Mouse (Mus musculus): ENCODE results near the gene Sstr4.

Gene Sstr4

DNA sequence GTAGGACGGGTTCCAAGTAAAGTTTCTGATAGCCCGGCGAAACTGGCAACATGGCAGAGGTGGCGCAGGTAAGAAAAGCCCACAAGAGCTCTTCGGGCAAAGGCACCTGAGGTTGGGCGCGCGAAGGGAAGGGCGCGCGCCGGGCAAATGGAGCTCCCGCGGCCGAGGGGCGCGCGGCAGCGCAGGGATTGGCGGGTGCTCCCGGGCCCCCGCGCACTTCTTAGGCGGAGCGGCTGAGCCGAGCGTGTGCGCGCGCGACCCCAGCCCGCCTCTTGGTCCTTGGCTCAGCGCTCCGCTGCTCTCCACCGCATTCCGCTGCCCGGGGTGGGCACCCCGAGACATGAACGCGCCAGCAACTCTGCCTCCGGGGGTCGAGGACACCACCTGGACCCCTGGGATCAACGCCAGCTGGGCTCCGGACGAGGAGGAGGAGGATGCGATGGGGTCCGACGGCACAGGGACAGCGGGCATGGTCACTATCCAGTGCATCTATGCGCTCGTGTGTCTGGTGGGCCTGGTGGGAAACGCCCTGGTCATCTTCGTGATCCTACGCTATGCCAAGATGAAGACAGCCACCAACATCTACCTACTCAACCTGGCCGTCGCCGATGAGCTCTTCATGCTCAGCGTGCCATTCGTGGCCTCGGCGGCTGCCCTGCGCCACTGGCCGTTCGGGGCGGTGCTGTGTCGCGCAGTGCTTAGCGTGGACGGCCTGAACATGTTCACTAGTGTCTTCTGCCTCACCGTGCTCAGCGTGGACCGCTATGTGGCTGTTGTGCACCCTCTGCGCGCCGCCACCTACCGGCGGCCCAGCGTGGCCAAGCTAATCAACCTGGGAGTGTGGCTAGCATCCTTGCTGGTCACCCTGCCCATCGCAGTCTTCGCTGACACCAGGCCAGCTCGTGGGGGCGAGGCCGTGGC is at the start of gene Sstr4:
Sstr4 (plus strand) TSS at position 214 of the 921 bp plus-strand sequence.
- DNase-seq (ENCODE audit: low read depth, low spot score): no peak

DNA sequence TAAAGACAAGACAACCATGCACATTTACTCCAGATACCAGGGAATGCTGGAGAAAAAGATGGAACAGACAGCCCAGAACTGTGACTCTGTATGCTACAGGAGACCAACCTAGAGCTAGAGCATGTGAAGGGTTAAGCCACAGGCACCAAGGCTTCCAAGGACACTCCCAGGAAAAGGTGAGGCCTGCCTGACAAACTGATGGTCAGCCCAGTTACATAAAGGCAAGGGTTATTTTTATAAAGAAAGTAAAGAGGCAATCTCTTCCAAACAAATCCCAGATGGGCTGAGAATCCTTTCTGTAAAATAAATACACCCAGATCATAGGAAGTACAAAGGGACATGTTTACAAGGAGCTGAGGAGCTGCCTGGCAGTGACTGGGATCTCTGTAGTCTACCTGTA is 49.8 kb upstream of the Sstr4 start:
- DNase-seq (ENCODE audit: low read depth, low spot score): no peak

DNA sequence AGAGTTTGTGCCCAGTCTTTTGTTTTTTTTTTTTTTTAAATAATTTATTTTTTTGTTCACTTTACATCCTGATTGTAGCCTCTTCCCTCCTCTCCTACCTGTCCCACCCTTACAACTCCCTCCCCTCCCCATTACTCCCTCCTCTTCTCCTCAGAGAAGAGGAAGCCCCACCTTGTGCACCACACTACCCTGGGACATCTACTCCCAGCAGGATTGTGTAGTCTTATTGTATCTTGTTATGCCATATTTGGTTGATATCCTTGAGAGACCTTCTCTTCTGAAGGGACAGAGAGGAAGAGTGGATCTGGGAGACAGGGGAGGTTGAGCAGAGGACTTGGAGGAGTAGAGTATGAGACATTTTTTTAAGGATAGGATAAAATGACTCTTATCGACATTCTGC is 48.2 kb upstream of the Sstr4 start:
- no peak for DNase-seq (ENCODE audit: low read depth, low spot score)

DNA sequence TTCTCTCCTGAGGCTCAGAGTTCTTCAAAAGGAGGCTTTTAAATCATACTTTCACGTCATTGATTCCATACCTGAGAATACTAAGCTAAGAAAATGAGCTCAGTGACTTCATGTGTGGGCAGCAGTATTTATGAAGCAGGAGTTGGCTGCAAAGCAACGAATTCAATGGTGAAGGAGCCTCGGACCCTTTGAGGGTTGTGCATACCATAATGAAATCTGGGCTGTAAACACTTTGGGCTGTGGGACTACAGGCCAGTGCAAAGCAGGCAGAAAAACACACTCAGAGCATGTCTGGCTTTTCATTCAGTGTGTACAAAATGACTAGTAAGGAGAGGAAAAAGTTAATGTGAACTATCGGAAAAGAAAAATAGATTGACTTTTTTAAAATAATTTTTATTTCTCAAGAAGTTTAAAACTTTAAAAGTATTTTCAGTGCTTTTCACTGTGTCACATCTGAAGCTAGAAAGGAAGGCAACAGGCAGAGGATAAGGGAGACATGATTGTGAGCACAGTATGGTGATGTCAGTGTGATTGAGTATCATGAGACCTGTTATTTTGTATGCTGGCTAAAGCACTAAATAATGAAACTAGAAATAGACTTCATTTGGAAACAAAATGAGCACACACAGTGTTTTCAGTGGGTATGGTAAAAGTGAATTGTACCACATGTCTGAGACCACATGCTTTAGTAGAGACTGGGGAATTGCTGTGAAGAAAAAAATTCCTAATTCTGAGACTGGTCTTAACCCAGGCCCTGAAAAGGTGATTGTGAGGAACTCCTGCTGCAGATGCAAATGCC is 45.4 kb upstream of the Sstr4 start:
- no peak for DNase-seq (ENCODE audit: low read depth, low spot score)

DNA sequence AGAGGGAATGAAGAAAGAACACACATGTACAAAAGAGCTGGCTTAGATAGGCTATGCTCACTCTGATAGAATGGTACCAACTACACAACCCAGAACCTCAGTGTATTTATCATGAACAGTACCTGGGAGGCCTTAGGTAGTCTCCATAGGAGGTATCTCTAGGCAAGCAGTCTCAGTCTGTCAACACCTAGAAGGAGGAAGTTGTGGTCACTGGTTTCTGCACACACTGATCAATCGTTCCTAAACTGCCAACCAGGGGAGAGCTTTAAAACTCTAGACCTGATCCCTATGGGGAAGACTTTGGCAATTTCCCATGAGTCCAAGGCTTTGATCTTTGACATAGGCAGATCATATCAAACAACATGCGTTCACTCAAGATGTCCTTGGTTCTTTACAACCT is 44.7 kb upstream of the Sstr4 start:
- no peak for DNase-seq (ENCODE audit: low read depth, low spot score)

DNA sequence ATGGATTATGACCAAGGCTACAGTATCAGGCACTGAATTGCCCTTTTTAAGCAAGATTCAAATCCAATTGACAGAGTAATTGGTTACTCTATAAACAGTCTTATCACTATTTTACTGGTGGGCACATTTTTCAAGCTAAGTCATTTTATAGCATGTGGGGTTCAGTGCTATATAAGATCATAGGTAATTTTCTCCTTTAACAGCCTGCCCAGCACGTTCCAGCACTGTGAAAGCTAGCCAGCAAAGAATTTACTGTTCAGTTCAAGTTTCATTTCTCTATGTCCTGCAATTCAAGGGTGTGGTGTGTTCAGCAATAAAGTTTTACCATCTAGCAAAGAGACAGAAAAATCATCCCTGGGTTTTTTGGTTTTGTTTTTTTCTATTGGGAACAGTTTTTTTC is 42.5 kb upstream of the Sstr4 start:
- no peak for DNase-seq (ENCODE audit: low read depth, low spot score)

DNA sequence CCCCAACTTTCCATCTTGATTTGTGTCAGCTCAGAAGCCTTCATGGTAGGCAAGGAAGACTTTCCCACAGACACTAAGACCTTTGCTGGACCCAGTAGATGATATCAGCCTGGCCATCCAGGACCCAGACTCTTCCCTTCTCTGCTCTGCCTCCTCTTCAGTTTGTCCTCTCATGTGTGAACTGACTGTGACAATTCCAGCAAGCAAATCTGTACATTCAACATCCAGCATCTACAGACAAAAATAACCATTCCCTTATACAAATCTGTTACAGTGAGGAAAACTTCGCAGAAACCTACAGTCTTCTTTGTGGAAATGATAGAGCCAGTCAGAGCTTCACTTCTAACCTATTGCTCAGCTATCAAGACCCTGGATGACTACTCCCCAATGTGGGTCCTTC is 38.0 kb upstream of the Sstr4 start:
- no peak for DNase-seq (ENCODE audit: low read depth, low spot score)

DNA sequence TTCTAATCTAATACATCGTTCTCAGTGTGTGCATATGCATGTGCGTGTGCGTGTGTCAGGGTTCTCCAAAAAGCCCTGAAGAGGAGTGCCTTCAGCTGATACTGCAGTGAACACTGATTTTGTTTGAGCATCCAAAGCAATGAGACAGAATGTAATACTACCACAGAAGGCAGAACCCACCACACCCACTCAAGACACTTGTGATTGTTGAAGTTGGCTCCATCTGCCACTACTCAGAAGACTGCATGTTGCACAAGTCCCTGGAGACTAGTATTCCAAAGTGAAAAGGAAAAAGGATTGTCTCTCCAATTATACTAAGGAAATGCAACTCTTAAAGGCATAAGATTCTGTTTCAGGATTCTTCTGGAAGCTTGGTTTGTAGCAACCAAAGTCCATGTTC is 30.6 kb upstream of the Sstr4 start:
- no peak for DNase-seq (ENCODE audit: low read depth, low spot score)

DNA sequence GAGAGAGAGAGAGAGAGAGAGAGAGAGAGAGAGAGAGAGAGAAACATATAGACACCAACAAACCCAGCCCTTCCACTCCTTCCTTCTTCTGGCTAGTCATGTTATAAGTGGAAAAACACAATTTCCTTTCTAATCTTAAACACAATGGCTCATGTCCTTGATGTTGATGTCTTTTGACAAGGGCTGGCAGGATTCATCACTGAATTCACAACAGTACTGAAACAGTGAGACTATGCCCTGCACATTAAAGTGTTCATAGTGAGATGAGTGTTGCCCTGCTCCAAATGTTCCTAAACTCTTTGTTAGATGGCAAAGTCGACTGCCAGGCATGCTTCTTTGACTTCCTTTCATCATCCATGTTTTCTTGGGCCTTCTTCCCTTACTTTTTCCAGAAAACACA is 29.9 kb upstream of the Sstr4 start:
- DNase-seq (ENCODE audit: low read depth, low spot score): no peak

DNA sequence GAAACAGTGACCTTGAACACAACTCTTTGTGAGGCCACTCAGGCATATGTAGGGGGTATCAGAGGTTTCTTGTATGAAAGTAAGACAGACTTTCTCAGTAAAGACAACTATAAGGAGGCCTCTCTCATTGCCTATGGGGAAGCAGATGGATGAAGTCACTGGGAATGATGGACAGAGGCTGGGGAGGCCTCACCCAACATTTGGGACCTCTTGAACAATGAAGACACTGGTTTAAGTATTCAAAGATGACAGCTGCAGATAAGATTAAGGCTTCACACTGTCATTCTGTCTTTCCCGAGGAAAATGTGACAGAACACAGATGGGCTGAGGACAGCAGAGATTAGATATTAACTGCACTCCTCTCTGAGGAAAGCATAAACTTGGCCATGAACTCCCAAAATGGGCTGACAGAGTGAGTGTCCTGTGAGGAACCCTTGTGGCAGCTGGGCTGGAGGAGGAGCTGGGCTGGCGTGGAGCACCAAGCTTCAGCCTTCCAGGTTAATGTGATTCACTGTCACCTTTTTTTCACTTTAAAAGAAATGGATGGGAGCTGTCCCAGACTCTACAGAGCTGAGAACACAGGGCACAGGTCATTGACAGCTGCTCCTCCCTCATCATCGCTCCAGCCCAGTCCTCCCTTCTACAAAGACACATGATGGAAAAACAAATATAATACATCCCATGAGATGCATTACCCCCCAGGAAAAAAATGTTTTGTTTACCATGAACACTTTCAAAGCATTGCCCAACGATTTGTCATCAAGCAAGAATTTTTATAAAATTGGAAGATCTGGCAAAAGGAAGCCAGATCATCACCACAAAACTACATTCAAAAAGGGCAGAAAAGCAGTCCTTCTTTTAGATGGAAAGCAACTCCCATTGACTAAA is 23.2 kb upstream of the Sstr4 start:
- DNase-seq (ENCODE audit: low read depth, low spot score): no peak

DNA sequence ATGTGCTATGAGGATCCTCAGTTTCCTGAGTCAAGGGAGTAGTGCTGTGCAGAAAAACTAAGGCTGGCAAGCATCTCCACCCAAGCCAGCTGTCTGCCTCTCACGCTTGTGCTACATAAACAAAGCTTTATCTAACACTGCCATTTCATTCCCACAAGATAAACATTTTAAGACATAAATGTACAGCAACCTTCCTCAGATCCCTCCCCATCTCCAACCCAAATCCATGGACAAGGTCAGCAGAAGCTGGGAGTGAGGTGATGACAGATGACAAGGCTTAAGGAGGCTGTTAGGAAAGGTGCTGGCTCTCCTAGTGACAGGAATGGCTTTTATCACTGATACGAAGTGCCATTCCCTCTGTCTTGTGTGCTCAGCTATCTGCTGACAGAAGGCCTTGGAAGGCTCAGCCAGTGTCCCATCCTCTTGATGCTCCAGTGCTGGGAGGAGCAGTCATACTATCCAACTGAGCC is 21.5 kb upstream of the Sstr4 start:
- no peak for DNase-seq (ENCODE audit: low read depth, low spot score)

DNA sequence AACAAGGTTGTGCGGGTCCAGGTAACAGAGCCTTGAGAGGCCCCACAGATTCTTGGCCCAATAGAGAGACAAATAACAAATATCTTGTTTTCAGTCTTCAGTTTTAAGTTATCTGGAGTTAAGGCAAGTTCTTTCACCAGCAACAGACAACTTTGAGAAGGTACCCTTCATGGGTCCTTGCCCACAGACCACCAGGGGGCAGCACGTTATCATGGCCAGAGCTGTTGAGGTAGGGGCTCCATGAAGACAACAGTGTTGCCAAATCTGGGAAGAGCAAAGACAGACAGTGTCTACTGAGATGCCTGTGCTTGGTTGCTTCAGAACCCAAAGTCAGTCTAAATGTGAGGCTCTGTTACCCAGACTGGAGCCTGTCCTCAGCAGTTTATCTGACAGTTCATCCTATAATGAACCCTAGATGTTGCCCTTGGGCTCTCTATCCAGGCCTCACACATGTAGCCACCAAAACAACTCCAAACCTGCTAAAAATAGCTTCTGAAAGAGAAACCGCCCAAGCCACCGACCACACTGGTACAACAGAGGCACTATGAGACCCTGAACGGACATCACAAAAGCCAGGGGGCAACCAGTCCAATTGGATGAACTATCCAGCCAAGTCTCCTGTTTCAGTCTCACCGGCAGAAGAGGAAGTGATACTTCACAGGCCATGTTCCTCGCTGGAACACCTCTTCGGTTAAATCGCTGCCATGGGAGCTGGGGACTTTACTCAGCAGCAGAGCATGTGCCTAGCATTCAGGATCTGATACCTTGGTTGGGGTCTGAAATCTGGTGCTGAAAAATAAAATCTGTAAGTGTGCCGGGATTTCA is 19.6 kb upstream of the Sstr4 start:
- DNase-seq (ENCODE audit: low read depth, low spot score): no peak

DNA sequence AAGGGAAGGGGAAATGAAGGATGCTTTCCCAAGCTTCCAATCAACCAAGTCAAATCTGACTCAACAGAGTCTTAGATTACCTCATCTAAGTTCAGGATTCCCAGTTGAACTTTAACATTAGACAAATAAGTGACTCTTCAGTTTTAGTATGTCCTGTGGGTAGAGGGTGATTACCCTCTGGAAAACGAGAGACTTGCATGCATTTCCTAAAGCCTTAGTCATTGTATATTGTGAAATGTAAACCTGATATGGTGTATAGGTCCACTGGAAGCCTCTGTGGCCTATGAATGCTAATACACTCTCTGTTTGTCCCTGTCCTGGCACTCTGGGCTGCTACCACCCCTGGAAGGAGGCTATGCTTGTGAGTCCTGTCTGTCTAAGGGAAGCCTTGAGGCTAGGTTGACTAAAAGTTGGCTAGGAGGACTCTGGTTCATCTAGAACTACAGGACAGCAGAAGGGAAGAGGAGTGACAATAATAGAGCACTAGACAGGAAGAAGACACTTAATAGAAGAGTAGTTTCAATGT is 16.3 kb upstream of the Sstr4 start:
- DNase-seq (ENCODE audit: low read depth, low spot score): no peak

DNA sequence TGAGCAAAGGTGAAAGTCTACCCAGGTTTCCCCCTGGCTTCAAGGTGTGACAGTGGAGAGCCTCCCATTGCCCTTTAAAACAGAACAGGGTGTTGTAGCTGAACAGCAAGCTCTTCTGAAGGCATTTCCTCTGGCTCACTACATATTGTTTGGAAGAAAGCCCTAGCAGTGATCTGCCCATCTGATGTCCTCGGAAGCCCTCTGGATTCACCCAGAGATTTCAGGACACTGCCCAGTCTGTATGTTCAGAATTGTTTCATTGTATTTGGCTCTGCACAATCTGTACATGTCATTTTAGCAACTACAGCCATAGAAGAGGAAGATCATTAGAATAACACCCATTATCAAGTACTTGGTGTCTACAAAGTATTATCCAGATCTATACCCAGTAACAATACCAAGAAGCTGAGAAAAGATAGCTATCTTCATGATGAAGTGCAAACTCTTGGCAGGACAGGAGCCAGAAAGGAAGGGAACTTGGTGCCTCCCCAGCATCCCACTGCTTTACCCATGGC is 15.2 kb upstream of the Sstr4 start:
- DNase-seq (ENCODE audit: low read depth, low spot score): no peak

DNA sequence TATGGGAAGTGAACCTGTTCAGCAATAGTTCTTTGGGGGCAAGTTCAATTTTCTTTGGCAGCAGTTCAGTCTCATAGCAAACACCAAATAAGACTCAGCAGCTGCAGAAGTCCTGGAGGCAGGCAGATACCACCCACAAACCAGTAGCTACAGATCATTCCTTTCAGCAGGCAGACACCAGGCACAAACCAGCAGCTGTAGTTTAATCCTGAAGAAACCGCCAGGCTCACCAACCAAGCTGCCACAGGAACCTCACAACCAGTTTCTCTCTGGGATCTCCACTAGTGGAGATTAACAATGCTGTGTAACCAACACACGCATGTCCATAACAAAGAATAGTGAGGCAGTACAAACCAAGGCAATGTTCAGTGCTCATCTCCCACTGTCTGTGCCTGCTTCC is 14.1 kb upstream of the Sstr4 start:
- no peak for DNase-seq (ENCODE audit: low read depth, low spot score)

DNA sequence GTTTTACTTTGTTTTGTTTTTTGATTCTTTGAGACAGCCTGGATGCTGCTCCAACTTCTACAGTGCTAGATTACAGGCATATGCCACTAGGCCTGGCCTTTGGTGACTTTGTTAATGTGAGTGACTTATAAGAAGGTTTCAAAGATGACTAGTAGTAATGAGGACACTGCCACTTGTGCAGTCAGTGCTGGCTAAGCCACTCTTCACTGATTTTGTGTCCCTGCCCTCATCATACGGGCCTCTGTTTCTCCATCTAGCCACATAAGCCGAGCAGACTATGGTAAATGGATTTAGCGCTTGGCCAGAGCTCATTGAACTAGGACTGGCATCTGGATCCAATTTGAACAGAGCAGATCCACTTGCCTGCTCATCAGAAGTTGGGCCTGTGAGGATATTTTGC is 8.7 kb upstream of the Sstr4 start:
- no peak for DNase-seq (ENCODE audit: low read depth, low spot score)

DNA sequence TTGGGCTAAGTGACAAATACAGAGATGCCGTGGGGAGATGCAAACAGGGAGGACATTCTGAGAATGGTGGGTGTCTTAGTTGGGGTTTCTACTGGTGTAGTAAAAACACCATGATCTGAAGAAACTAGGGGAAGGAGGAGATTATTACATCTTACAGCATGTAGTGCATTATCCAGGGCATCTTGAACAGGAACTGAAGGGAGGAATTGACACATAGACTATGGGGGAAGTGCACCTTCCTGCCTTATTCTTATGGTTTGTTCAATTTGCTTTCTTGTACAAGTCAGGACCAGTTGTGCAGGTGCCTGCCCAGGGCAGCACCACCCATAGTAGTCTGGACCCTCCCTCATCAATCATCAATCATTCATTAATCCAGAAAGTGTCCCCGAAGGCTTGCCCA is 8.2 kb upstream of the Sstr4 start:
- no peak for DNase-seq (ENCODE audit: low read depth, low spot score)

DNA sequence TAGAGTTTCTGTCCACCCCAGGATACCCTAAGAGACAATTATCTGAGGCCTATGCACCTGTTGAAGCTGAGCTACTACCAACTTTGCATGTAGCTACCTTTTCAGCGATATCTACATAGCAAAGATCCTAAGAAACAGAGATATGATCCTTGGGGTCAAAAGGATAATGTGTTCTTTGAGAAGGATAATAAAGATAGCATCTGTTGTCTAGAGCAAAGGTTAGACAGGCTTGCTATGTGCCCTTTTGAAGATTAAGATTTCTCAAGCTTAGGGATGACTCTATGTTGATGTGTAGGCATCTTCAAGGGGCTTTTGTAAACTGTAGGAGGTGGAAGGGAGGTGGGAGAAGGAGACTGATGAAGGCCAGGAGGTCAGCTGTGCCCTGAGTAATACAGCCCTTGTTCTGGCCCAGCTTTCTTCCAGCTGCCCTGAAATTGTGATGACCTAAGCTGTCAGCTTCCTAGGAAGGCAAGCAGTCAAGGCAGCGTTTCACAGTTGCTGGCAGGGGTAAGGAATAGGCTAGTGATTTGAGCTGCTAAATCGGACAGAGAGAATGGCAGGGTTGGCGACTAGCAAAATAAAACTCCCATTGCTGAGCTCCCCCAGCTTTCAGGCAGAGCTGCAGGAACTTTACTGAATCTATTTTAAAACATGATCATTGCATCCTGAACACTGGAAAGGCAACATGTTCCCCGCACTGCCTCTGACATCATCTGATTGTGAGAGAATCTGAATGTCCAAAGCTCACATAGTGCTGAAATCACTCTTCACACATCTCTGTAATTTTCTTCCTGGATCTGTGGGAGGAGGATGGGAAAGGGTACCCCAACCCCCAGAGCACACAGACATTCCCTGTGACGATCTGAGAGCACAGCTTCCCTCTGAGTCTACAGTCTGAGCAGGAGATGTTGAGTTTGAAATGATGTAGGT is 7.2 kb upstream of the Sstr4 start:
- no peak for DNase-seq (ENCODE audit: low read depth, low spot score)

DNA sequence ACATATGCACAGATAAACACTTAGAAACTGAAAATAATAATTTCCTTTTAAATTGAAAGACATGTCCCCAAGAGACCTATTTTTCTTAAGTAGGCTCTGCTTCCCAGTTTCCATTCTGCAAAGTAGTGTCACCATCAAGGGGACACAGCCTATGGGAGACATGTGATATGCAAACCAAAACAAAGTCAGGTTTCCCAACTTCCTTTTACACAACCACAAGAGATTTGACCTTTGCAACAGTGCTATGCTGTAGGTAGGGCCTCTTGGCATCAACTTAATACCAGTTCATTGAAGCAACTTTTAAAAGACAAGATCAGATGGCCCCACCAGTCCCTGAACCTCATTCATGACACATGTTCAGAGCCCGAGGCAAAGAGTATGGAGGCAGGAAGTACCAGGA is 2.0 kb upstream of the Sstr4 start:
- no peak for DNase-seq (ENCODE audit: low read depth, low spot score)

Data from CD4-positive helper T cell, adult 2 months (primary cell).